Mouse (Mus musculus) liver, embryonic 14.5 days (tissue): ENCODE measurements at regions not wholly inside any gene's neighbourhood (a gene's known extent, or its start where the extent isn't known, plus 50 kb on each side); places are given as distances from the start of the nearest gene placed in this dataset.

ENCODE experiments used
- CTCF ChIP-seq: IDR thresholded peaks from 2 replicates; pipeline ENCODE4 v1.5.1; 2016; ENCODE audit warnings: antibody characterized with exemption, low read depth, control low read depth
- EP300 ChIP-seq: IDR thresholded peaks from 2 replicates; pipeline ENCODE4 v1.6.1; 2016; ENCODE audit warnings: antibody characterized with exemption, low read depth

GRCm38 (mm10) chr13:28483727-28484126 lies 226.4 kb downstream of the Gm11361 start:
- TF ChIP-seq CTCF (no peak), EP300 (no peak)
